Mouse (Mus musculus) right cerebral cortex, postnatal 25 days (tissue): Measurements from ENCODE around the gene Fezf2.

Experiments used
- DNase-seq: peaks from one replicate; pipeline ENCODE4 v3.0.0; 2022

Fezf2 gene

DNA sequence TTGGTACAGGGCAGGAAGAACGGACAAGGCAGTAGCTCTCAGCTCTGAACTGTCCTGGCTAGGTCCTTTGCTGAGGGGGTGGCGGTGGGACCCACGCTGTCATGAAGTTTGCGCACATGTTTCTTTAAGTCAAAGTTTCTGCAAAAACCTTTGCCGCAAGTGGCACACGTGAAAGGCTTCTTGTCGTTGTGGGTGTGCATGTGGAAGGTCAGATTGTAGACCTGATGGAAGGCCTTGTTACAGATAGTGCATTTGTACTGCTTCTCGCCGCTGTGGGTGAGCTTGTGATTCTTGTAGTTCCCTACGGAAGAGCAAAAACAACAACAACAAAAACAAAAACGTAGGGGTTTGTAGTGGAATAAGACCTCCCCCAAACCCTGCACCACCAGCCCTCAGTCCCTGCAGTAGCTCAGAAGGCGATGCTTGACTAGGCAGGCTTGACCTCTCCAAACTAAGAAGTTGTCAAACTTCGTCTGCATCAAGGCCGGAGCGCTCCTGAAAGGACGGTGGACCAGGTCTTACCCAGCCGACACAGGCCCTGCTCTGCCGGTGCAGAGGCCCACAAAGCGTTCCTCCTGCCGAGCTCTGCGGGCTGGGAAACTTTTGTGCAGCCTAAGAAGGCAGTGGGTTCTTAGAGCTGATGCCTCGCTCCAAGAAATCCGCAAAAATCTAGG is 5.4 kb downstream of the Fezf2 start:
- DNase-seq: no peak

GRCm38 (mm10) chr14:12341789-12342457 is 6.1 kb downstream of the Fezf2 start:
- no peak for DNase-seq

GRCm38 (mm10) chr14:12341075-12341788 is 6.8 kb downstream of the Fezf2 start:
- DNase-seq: no peak

- no peak for DNase-seq
These were observed 7.5 kb downstream of the Fezf2 start for GRCm38 (mm10) chr14:12340238-12341074.

GRCm38 (mm10) chr14:12338811-12339565 is 9.0 kb downstream of the Fezf2 start:
- DNase-seq: no peak

GRCm38 (mm10) chr14:12337998-12338809 is 9.8 kb downstream of the Fezf2 start:
- DNase-seq: no peak

DNA sequence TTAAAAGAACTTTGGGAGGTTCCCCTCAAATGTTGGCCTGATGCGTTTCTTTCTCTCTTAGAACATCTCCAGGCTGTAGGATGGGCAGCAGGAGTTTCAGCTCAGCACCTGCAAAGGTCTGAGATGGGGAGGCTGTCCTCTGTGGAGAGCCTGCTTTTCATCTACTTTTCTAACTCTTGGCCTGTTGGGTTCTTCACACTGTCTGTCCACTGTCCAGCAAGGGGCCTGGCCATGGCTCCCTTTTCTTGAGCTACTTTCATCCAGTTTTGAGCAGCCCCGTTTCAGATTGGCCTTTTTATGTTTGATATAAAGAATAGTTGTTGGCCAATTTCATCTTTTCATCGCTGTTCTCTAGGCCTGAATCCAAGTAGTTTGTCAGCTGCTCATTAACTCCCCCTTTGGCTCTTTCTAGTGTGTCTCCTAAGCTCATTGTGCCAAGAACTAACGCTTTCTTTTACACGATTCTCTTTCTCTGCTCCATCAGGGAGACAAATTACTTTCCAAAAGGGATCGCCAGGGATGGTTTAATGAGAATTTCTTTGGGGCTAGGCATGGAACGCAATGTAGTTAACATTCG is 10.5 kb downstream of the Fezf2 start:
- DNase-seq: no peak

- no peak for DNase-seq
These were observed 13.1 kb downstream of the Fezf2 start for GRCm38 (mm10) chr14:12334925-12335324.

DNA sequence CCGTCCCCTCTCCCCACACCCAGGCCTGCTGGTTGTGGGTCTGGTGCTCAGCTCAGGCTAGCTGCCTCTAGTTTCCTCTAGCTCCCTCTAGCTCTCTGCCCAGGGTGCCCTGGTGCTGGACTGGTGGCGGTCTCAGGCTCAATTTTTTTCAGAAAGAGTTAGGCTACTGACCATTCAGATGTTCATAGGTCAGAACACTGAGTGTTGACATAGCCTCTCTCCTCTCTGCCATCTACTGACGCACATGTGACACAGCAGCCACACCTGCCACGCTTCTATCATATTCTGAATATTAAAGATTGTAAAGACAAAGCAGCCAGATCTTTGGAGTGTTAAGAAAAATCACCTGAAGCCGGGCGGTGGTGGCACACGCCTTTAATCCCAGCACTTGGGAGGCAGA is 14.4 kb downstream of the Fezf2 start:
- no peak for DNase-seq

- no peak for DNase-seq
These were observed 44.9 kb downstream of the Fezf2 start for GRCm38 (mm10) chr14:12303106-12303505.

DNA sequence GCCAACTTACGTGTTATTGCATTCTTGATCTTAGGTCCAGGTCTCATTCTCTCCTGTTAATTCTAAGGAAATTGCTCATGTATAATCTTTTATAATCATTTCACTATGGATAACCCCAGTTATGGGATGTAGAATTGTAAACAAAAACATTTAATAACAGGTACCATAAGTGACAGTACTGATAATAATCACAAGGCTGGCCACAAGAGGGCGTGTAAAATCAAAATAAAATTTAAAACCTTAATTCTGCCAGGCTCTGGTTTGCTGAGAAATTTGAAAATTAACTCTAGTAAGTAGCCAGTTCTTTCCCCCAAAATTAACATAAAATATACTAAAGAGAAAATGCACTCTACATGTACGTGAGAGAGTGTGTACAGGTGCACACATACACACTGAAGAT is 47.3 kb downstream of the Fezf2 start:
- DNase-seq: no peak

DNA sequence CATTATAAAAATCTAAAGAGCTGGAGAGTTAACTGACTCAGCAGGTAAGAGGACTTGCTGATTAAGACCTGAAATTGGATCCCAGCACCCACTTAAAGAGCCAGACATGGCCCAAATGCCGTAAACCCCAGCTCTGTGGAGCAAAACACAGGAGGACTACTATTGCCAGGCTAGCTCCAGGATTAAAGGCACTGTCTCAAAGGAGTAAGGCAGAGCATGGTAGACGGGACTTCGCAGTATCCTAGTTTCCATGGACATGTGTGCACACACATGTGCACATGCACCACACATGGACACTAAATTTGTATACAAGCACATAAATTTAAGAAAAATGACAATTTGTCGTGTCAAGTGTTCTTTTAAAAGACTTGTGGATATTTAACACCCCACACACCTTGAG is 47.7 kb downstream of the Fezf2 start:
- DNase-seq: no peak

DNA sequence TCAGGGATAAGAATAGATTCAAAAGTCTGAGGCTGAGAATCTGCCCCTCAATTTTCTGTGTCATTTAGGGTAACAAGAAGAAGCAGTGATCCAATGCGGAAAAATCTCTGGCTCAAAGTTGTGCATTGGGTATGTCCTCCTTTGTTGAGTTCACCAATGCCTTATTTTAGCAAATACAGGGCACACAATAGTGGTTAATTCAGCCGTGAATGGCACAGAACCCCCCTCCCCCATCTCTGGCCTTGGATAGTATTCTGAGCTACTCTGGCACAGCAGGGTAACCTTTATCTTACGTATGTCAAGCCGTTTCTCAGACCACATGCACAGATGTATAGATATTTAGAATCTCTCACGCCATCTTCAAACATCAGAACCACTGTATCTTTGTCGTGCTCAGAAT is 48.3 kb downstream of the Fezf2 start:
- no peak for DNase-seq

- DNase-seq: no peak
These were observed 48.8 kb downstream of the Fezf2 start for GRCm38 (mm10) chr14:12299171-12299570.

DNA sequence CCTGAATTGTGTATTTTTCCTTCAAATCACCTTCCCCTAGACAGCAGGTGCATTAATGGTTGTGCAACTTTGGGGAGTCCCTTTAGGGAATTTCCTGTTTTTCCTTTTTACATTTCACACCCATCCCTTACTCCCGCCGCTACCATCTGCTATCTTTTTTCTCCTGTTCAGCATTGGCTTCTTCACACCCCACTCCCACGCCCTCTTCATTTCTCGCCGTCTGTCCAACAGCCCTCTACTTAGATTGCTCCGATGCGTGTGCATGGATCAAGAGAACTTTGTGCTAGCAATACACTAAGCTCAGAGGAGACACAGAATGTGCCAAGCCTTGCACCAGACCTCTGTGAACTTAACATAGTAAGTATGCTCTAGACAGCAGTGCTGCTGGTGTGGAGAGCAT is 51.6 kb downstream of the Fezf2 start:
- peak; percentile 79 for DNase-seq
